Mouse (Mus musculus) thymus, adult 2 months (tissue): ENCODE data around the gene Gpr156.

ENCODE experiments used
- CTCF ChIP-seq: fragments of 200-500 bp; IDR thresholded peaks from 2 replicates; pipeline ENCODE4 v1.5.1; 2012; ENCODE audit warnings: mild to moderate bottlenecking, control low read depth, low read length, moderate library complexity, borderline replicate concordance; ENCODE audit not compliant: control insufficient read depth, poor library complexity, insufficient read depth; ENCODE audit errors: extremely low read depth
- POLR2A ChIP-seq: fragments of 200-500 bp; IDR thresholded peaks from 2 replicates; pipeline ENCODE4 v1.6.1; 2012; ENCODE audit warnings: mild to moderate bottlenecking, low read length, control low read depth, moderate library complexity; ENCODE audit not compliant: control insufficient read depth, poor library complexity, insufficient read depth; ENCODE audit errors: extremely low read depth

DNA sequence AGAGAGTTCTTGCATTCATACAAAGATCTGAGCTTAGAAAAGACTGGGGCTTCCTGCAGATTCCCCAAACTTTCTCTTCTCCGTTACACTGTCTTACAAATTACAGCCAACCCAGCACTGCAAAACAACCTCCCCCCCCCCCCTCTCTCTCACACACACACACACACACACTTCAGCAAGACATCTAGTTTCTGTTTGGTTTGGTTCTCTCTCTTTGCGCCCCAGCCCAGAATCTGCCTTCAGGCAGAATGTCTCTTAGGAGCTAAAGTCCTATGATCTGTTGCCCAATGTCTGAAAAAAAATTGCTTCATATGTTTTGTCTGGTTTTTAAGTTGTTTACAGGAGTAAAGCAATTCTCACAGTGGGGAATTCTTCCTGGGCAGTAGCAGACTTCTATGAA, 27.4 kb downstream of the Gpr156 start:
- no peak for TF ChIP-seq CTCF
- no peak for TF ChIP-seq POLR2A
